12 mouse cellular contexts compared by ENCODE assay signal in the genomic region with DNA sequence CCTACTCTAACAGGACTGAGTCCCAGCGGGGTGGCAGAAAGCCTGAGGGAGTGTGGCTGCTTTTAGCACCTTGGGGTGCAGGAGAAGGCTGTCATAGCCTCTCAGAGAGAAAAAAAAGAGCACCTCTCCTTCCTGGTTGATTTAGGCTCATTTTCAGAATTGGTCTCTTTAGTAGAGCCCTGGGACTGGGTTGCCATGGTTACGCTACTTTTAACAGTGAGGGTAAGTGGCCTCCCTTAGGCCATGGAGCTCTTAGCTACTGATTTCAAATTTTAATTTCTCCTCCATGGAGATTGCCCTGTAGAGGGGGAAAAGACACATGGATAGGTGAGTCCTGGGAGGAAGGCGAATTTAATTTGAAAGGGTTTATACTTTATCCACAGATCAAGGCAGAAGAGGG. TPM values are rescaled to one million over a fixed set of nuclear protein-coding genes. Genes with fewer than 3 reads are reported as not detected.
DNase-seq lines count a peak whose midpoint lies in the region; ATAC-seq and TF ChIP-seq lines count a peak whose summit lies in the region.
"Had no signal": no experiment of that assay in that cellular context is flagged by ENCODE, and none has a peak within 500 bp of the region (broad histone marks: within the 10 kb centered on the region; RNA-seq: fewer than 3 reads in every experiment).

No protein-coding gene starts in this region.

- no peak for TF ChIP-seq CTCF in thymus, adult 2 months (IDR thresholded peaks at IDR 0.05; ENCODE audit: borderline replicate concordance, control insufficient read depth, extremely low read depth, insufficient read depth, low read length, poor library complexity)
- TF ChIP-seq CTCF in hindbrain, postnatal 0 days (IDR thresholded peaks at IDR 0.05; ENCODE audit: low read depth), result no peak
- TF ChIP-seq CTCF in small intestine, adult 2 months (IDR thresholded peaks at IDR 0.05; ENCODE audit: extremely low read depth, insufficient read length, insufficient replicate concordance, low read depth, low read length), result no peak

- no peaks in the 10 kb centered on the region for H3K36me3 ChIP-seq in thymus, adult 2 months (ENCODE audit: control insufficient read depth, insufficient read depth, low read length)
- H3K36me3 ChIP-seq in forebrain, embryonic 13.5 days (ENCODE audit: poor library complexity, severe bottlenecking), result no peaks in the 10 kb centered on the region
- H3K36me3 ChIP-seq in hindbrain, postnatal 0 days (ENCODE audit: insufficient read depth, low read length), result no peaks in the 10 kb centered on the region
- H3K36me3 ChIP-seq in small intestine, adult 2 months (ENCODE audit: control insufficient read depth, insufficient read depth, low read length), result no peaks in the 10 kb centered on the region
- H3K36me3 ChIP-seq: liver, embryonic 12.5 days had no signal

- 62% methylated on average over 3 of the region's 3 CpGs for WGBS in thymus, adult 2 months
- WGBS in forebrain, embryonic 13.5 days, result 82% methylated on average over 3 of the region's 3 CpGs
- 76% methylated on average over 3 of the region's 3 CpGs for WGBS in hindbrain, postnatal 0 days
- WGBS in small intestine, adult 2 months, result 88% methylated on average over 3 of the region's 3 CpGs

- ATAC-seq in forebrain, embryonic 13.5 days, result peak; percentile 69
- peak; percentile 71 for ATAC-seq in hindbrain, postnatal 0 days
- ATAC-seq: liver, embryonic 12.5 days had no signal

- peak overlapping the region; percentile 82 for H3K27ac ChIP-seq in thymus, adult 2 months (ENCODE audit: control insufficient read depth, insufficient read depth, low read length)
- H3K27ac ChIP-seq in forebrain, embryonic 13.5 days, result peak overlapping the region; percentile 52
- peak overlapping the region; percentile 42; the same call in 1 of the 2 replicates for H3K27ac ChIP-seq in hindbrain, postnatal 0 days
- peak overlapping the region; percentile 6; the same call in 1 of the 2 replicates for H3K27ac ChIP-seq in small intestine, adult 2 months (ENCODE audit: insufficient read depth, low read depth, low read length)
- H3K27ac ChIP-seq: heart, adult 2 months; liver, embryonic 12.5 days had no signal

- peaks cover 38% of the 10 kb centered on the region for H3K4me1 ChIP-seq in thymus, adult 2 months (replicated peaks; ENCODE audit: control insufficient read depth, insufficient read depth, low read length)
- peaks cover 10% of the 10 kb centered on the region for H3K4me1 ChIP-seq in forebrain, embryonic 13.5 days
- H3K4me1 ChIP-seq in hindbrain, postnatal 0 days (ENCODE audit: insufficient read depth, low read length), result no peaks in the 10 kb centered on the region; the same call in 1 of the 2 replicates
- peaks cover 2% of the 10 kb centered on the region; the same call in 1 of the 2 replicates for H3K4me1 ChIP-seq in small intestine, adult 2 months (ENCODE audit: control insufficient read depth, insufficient read depth, insufficient read length, low read length)

- H3K27me3 ChIP-seq in thymus, adult 2 months (ENCODE audit: control insufficient read depth, insufficient read depth, low read length), result no peaks in the 10 kb centered on the region
- no peaks in the 10 kb centered on the region for H3K27me3 ChIP-seq in forebrain, embryonic 13.5 days
- H3K27me3 ChIP-seq in hindbrain, postnatal 0 days (ENCODE audit: insufficient read depth, low read length), result no peaks in the 10 kb centered on the region
- H3K27me3 ChIP-seq in small intestine, adult 2 months (ENCODE audit: control insufficient read depth, insufficient read depth, low read length), result no peaks in the 10 kb centered on the region
- H3K27me3 ChIP-seq: liver, embryonic 12.5 days had no signal

- no peak overlapping the region for H3K9ac ChIP-seq in forebrain, embryonic 13.5 days
- no peak overlapping the region for H3K9ac ChIP-seq in hindbrain, postnatal 0 days (replicated peaks; ENCODE audit: low read length)
- H3K9ac ChIP-seq: liver, embryonic 12.5 days had no signal

- H3K4me2 ChIP-seq in forebrain, embryonic 13.5 days, result no peak overlapping the region
- H3K4me2 ChIP-seq in hindbrain, postnatal 0 days (ENCODE audit: low read depth, low read length), result no peak overlapping the region
- H3K4me2 ChIP-seq: liver, embryonic 12.5 days had no signal

- no peak for DNase-seq in thymus, adult 2 months
- no peak for DNase-seq in thymus, postnatal 10 days (ENCODE audit: low spot score in 2 of 2)
- DNase-seq in hindbrain, postnatal 0 days (ENCODE audit: low spot score), result peak; percentile 70
- no peak for DNase-seq in right cerebral cortex, postnatal 25 days
- DNase-seq in urinary bladder, postnatal 25 days (ENCODE audit: low spot score), result no peak
- DNase-seq: adrenal gland, adult 2 months; cerebellum, adult 8-10 months; layer of hippocampus, adult 9-11 months had no signal

- no peak overlapping the region for H3K4me3 ChIP-seq in thymus, adult 2 months (ENCODE audit: control insufficient read depth, insufficient read depth, low read length)
- no peak overlapping the region for H3K4me3 ChIP-seq in forebrain, embryonic 13.5 days
- H3K4me3 ChIP-seq in hindbrain, postnatal 0 days (ENCODE audit: low read length), result no peak overlapping the region
- no peak overlapping the region for H3K4me3 ChIP-seq in small intestine, adult 2 months (ENCODE audit: low read depth, low read length)
- H3K4me3 ChIP-seq: heart, adult 2 months; liver, embryonic 12.5 days had no signal

- no peaks in the 10 kb centered on the region for H3K9me3 ChIP-seq in forebrain, embryonic 13.5 days (replicated peaks)
- H3K9me3 ChIP-seq in hindbrain, postnatal 0 days (ENCODE audit: low read length), result no peaks in the 10 kb centered on the region
- H3K9me3 ChIP-seq: liver, embryonic 12.5 days had no signal

- no peak for TF ChIP-seq POLR2A in thymus, adult 2 months (IDR thresholded peaks at IDR 0.05; ENCODE audit: control insufficient read depth, extremely low read depth, insufficient read depth, low read length, poor library complexity)
- no peak for TF ChIP-seq POLR2A in small intestine, adult 2 months (IDR thresholded peaks at IDR 0.05; ENCODE audit: low read depth, low read length)

RNA-seq across cellular contexts. Expression of gene Chrna9, which starts 16.1 kb away (rescaled TPM):
- polyA plus RNA-seq in thymus, adult 2 months (2012; rRNA removed), result 212 and 251 TPM in 2 replicates
- not detected in 2 replicates for polyA plus RNA-seq in forebrain, embryonic 13.5 days (2015; fragmentation: Nextera tagmentation; extraction: Ambion mirVana)
- not detected in 2 replicates for total RNA-seq in hindbrain, postnatal 0 days (2014; rRNA removed)
- polyA plus RNA-seq in hindbrain, postnatal 0 days (2015; fragmentation: Nextera tagmentation; extraction: Ambion mirVana), result not detected in 2 replicates
- polyA plus RNA-seq in small intestine, adult 2 months (2012; rRNA removed), result not detected in 2 replicates
- total RNA-seq: adrenal gland, adult 2 months had no signal
- polyA plus RNA-seq: adrenal gland, adult 2 months; heart, adult 2 months; liver, embryonic 12.5 days had no signal

RNA-seq across cellular contexts. Expression of gene Rhoh, which starts 57.6 kb away (rescaled TPM):
- polyA plus RNA-seq in thymus, adult 2 months (2012; rRNA removed), result 132 and 135 TPM in 2 replicates
- polyA plus RNA-seq in forebrain, embryonic 13.5 days (2015; fragmentation: Nextera tagmentation; extraction: Ambion mirVana), result 0.29 and 0.32 TPM in 2 replicates
- total RNA-seq in hindbrain, postnatal 0 days (2014; rRNA removed), result 0.22 and 0.42 TPM in 2 replicates
- 0.39 and 0.45 TPM in 2 replicates for polyA plus RNA-seq in hindbrain, postnatal 0 days (2015; fragmentation: Nextera tagmentation; extraction: Ambion mirVana)
- 2.1 and 3.2 TPM in 2 replicates for polyA plus RNA-seq in small intestine, adult 2 months (2012; rRNA removed)

Comparison
In these comparisons a context has a peak if more than half of its experiments do, and no peak if none do; other contexts are left out.
1. H3K27ac ChIP-seq: peak in every context shown above with its lines; median percentile 82 in thymus, adult 2 months; 52 in forebrain, embryonic 13.5 days; 42 in hindbrain, postnatal 0 days; 6 in small intestine, adult 2 months.
2. RNA of gene Chrna9, which starts 16.1 kb away (polyA plus RNA-seq): 212 to 251 TPM in thymus, adult 2 months; not detected in hindbrain, postnatal 0 days, not detected in small intestine, adult 2 months and not detected in forebrain, embryonic 13.5 days; every median in the first group is over 100 times any median in the second.
3. RNA of gene Rhoh, which starts 57.6 kb away (polyA plus RNA-seq): 132 to 135 TPM in thymus, adult 2 months; 2.1 to 3.2 TPM in small intestine, adult 2 months, 0.39 to 0.45 TPM in hindbrain, postnatal 0 days and 0.29 to 0.32 TPM in forebrain, embryonic 13.5 days; every median in the first group is over 10 times any median in the second.